Mouse (Mus musculus) cerebellum, adult 2 months (tissue): ENCODE data around the gene Zg16. TPM values are rescaled to one million over a fixed set of nuclear protein-coding genes. Genes with fewer than 3 reads are reported as not detected.
A peak's percentile ranks its signal among the peaks of the same experiment; 100 is the strongest.

Source experiments
- DNase-seq, 2 experiments: peaks; one replicate each; pipeline ENCODE4 v3.0.0; 2021
- H3K27ac ChIP-seq: fragments of 200-500 bp; 2 replicates; pipeline ENCODE4 v1.5.1; 2012; ENCODE audit warnings: low read length, control low read depth, inconsistent platforms; ENCODE audit not compliant: insufficient read depth
- H3K27me3 ChIP-seq: fragments of 200-500 bp; 2 replicates; pipeline ENCODE4 v1.6.1; 2012; ENCODE audit warnings: inconsistent platforms, mild to moderate bottlenecking, low read length, moderate library complexity; ENCODE audit not compliant: control insufficient read depth, insufficient read depth
- H3K4me1 ChIP-seq: fragments of 200-500 bp; 2 replicates; pipeline ENCODE4 v1.6.1; 2011; ENCODE audit warnings: low read length; ENCODE audit not compliant: control insufficient read depth, insufficient read depth
- H3K4me3 ChIP-seq: fragments of 200-500 bp; replicated peaks from 2 replicates; pipeline ENCODE3; 2011; ENCODE audit warnings: mild to moderate bottlenecking, low read depth, low read length, control low read depth; ENCODE audit not compliant: insufficient read depth
- CTCF ChIP-seq: fragments of 200-500 bp; IDR thresholded peaks from 2 replicates; pipeline ENCODE4 v1.5.1; 2011; ENCODE audit warnings: low read depth, mild to moderate bottlenecking, control low read depth, low read length, moderate library complexity, borderline replicate concordance; ENCODE audit not compliant: insufficient read depth
- POLR2A ChIP-seq: fragments of 200-500 bp; IDR thresholded peaks from 2 replicates; pipeline ENCODE4 v1.6.1; 2011; ENCODE audit warnings: low read length, control low read depth, borderline replicate concordance; ENCODE audit not compliant: insufficient read depth
- WGBS: fragments of 180-500 bp; shearing (Covaris S2); methylation state at CpG from one replicate; pipeline ENCODE4 v1.1.7; 2018; 5-methylcytosine and 5-hydroxymethylcytosine counted together
- polyA plus RNA-seq: library from polyadenylated mRNA; depleted of rRNA; stranded (reverse); fragments of >200 nt; gene quantifications from 2 replicates; pipeline ENCODE4 v1.2.3, GENCODE M21; 2012

Zg16 gene
- polyA plus RNA-seq, 1 experiment = 0.34 TPM

- no peak for TF ChIP-seq POLR2A
- no peak for TF ChIP-seq CTCF
- no peaks in the 10 kb centered on the region for H3K27me3 ChIP-seq
- WGBS = 22% methylated on average over 13 of the region's 13 CpGs
- DNase-seq = peak; percentile 56 to 57
- H3K4me3 ChIP-seq = peak overlapping the region; percentile 31
- H3K27ac ChIP-seq = peak overlapping the region; percentile 65
- peaks cover 25% of the 10 kb centered on the region; the same call in 1 of the 2 replicates for H3K4me1 ChIP-seq
These were observed 63.8 kb downstream of the Zg16 start for GRCm38 (mm10) chr7:127023272-127023691.

DNA sequence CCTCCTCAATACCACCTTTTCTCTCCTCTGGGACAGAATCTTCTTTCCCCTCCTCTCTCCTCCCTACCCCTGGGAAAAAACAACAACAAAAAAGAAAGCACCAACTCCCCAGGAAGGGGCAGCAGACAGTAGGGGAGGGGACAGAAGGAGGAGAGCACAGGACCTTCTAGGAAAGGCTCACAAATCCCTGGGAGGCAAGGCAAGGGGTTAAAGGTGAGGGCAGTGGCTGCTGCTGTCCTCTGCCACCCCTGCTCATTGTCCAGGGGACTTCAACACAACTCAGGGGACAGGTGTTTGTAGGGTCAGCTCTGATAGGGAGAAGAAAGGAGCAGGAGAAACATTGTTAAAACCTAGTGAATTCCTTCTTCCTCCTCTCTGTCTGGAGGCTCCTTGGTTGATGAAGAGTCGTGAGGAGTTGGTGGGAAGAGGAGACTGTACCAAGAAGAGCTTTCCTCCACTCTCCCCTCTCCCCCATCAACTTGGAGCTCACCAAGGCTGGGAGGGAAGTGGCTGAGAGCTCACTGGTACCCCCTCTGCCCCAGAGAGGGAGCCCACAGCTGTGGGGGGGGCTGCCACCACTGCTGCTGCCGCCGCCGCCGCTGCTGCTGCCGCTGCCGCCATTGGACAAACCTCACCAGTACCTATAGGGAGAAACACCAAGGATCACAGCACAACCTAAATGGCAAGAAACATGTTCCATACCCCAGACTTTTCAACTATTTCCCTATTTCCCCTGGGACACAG is 64.4 kb downstream of the Zg16 start:
- Histone ChIP-seq H3K27me3 (no peaks in the 10 kb centered on the region), H3K4me1 (peaks cover 22% of the 10 kb centered on the region; the same call in 1 of the 2 replicates), H3K4me3 (peak overlapping the region; percentile 31), H3K27ac (peak overlapping the region; percentile 65)
- peak in 1 of 2 experiments; percentile 46 for DNase-seq
- WGBS = 41% methylated on average over 7 of the region's 7 CpGs
- TF ChIP-seq POLR2A = no peak
- no peak for TF ChIP-seq CTCF

GRCm38 (mm10) chr7:127021563-127022527 is 65.3 kb downstream of the Zg16 start:
- DNase-seq = peak in 1 of 2 experiments; percentile 22
- H3K27ac ChIP-seq = peak overlapping the region; percentile 91
- peak overlapping the region; percentile 80 for H3K4me3 ChIP-seq
- H3K4me1 ChIP-seq = peaks cover 22% of the 10 kb centered on the region; the same call in 1 of the 2 replicates
- 33% methylated on average over 5 of the region's 5 CpGs for WGBS
- TF ChIP-seq POLR2A (0 out of 2 replicates have a peak, but pooled peaks have one; percentile 16), CTCF (no peak)
- H3K27me3 ChIP-seq = no peaks in the 10 kb centered on the region

GRCm38 (mm10) chr7:127020901-127021562 is 66.1 kb downstream of the Zg16 start, which contains the start of the genes Gm42742 and Prrt2:
Gm42742 (minus strand) TSS chr7:127021097.
Prrt2 (minus strand) TSS chr7:127021211.
- whole genome bisulfite sequencing = under 1% methylated on average over 37 of the region's 37 CpGs
- peaks cover 22% of the 10 kb centered on the region; the same call in 1 of the 2 replicates for H3K4me1 ChIP-seq
- peak within 1 kb of the TSS; percentile 91 for H3K27ac ChIP-seq
- H3K27me3 ChIP-seq = no peaks in the 10 kb centered on the region
- DNase-seq = peak; percentile 78 to 81
- H3K4me3 ChIP-seq = peak within 1 kb of the TSS; percentile 80
- TF ChIP-seq POLR2A (peak; percentile 39; the same call in 1 of the 2 replicates), CTCF (no peak)

GRCm38 (mm10) chr7:127020491-127020890 is 66.6 kb downstream of the Zg16 start:
- Histone ChIP-seq H3K4me1 (peaks cover 26% of the 10 kb centered on the region; the same call in 1 of the 2 replicates), H3K4me3 (peak overlapping the region; percentile 80), H3K27ac (peak overlapping the region; percentile 91), H3K27me3 (no peaks in the 10 kb centered on the region)
- TF ChIP-seq POLR2A (peak; percentile 5; the same call in 1 of the 2 replicates), CTCF (no peak)
- DNase-seq = peak in 1 of 2 experiments; percentile 64
- WGBS = 1% methylated on average over 5 of the region's 5 CpGs

GRCm38 (mm10) chr7:127020031-127020430 is 67.1 kb downstream of the Zg16 start:
- 6% methylated on average over 3 of the region's 3 CpGs for WGBS
- Histone ChIP-seq H3K27me3 (no peaks in the 10 kb centered on the region), H3K4me3 (peak overlapping the region; percentile 80), H3K27ac (peak overlapping the region; percentile 91), H3K4me1 (peaks cover 31% of the 10 kb centered on the region)
- peak; percentile 64 to 68 for DNase-seq
- TF ChIP-seq POLR2A (0 out of 2 replicates have a peak, but pooled peaks have one; percentile 14), CTCF (no peak)
